Mouse (Mus musculus): ENCODE measurements around the gene Sp9. TPM values are rescaled to one million over a fixed set of nuclear protein-coding genes. Genes with fewer than 3 reads are reported as not detected.

Sp9 gene
- polyA plus RNA-seq, 1 experiment from 2014 or later = 1.6 TPM

DNA sequence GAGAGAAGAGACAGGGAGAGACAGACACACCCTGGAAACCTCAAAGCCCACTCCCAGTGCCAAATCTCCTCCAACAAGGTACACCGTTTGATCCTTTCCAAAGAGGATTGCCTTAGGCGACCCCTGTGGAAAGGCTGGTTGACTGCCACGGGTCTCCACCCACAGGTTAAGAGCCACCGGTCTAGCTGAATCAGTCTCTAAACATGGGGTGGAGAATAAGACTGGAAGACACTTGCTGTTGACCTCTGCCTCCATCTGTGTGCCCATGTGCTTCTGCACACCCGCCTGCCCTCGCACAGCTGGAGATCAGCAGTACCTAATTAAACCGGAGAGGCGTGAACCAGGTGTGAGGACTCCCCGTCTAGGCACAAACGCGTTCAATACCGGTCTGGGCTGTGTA is 51.3 kb downstream of the Sp9 start:
- H3K36me3 ChIP-seq = no peaks in the 10 kb centered on the region; the same call in 1 of the 2 replicates
- H3K27ac ChIP-seq = no peak overlapping the region
- no peak overlapping the region for H3K4me3 ChIP-seq
- no peaks in the 10 kb centered on the region for H3K4me1 ChIP-seq
- H3K9me3 ChIP-seq = no peaks in the 10 kb centered on the region
- H3K4me2 ChIP-seq (replicated peaks) = no peak overlapping the region
- ATAC-seq (ENCODE audit: low FRiP score, low read depth) = no peak
- WGBS = 51% methylated on average over 12 of the region's 12 CpGs
- H3K27me3 ChIP-seq = no peaks in the 10 kb centered on the region
- no peak overlapping the region for H3K9ac ChIP-seq

DNA sequence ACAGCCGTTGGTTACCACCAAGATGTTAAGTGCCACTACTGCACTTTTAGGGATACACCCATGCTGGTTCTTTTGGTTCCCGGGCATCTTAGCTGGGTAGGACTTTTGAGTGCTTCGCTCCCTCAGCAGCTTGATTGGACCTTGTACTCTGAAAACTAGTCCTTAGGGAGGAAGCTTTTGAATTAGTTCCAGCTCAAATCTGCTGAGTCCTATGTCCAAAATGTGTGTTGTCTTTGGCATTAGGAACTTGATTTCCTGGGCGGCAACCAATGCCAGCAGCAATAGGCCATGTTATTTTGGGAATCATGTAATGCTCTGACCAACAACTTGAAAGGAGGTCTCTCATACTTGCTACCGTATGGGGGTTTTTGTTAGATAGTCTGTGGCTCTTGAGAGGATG is 54.1 kb downstream of the Sp9 start:
- no peak overlapping the region for H3K9ac ChIP-seq
- 88% methylated on average over 5 of the region's 5 CpGs for WGBS
- H3K36me3 ChIP-seq = no peaks in the 10 kb centered on the region
- ATAC-seq (ENCODE audit: low FRiP score, low read depth) = no peak
- no peak overlapping the region for H3K4me3 ChIP-seq
- H3K27ac ChIP-seq = no peak overlapping the region
- no peak overlapping the region for H3K4me2 ChIP-seq (replicated peaks)
- no peaks in the 10 kb centered on the region for H3K27me3 ChIP-seq
- no peaks in the 10 kb centered on the region for H3K4me1 ChIP-seq
- no peaks in the 10 kb centered on the region for H3K9me3 ChIP-seq

Other genes with a start within 250 kb of the Sp9 start
- gene Ola1, start 53.0 kb upstream of the Sp9 start, polyA plus RNA-seq (2015; fragmentation: Nextera tagmentation; extraction: Ambion mirVana) = 111 and 112 TPM in 2 replicates
- 14.3 and 16.3 TPM in 2 replicates for gene Scrn3, start 40.7 kb downstream of the Sp9 start, polyA plus RNA-seq (2015; fragmentation: Nextera tagmentation; extraction: Ambion mirVana)
- 28.6 and 33.3 TPM in 2 replicates for gene Cir1, start 40.8 kb downstream of the Sp9 start, polyA plus RNA-seq (2015; fragmentation: Nextera tagmentation; extraction: Ambion mirVana)
- 4.7 and 5.5 TPM in 2 replicates for gene Gpr155, start 114.6 kb downstream of the Sp9 start, polyA plus RNA-seq (2015; fragmentation: Nextera tagmentation; extraction: Ambion mirVana)

All from limb, embryonic 13.5 days (tissue).